Mouse (Mus musculus): Measurements from ENCODE around the gene Bnip3.

- TF ChIP-seq CTCF (IDR thresholded peaks at IDR 0.05; ENCODE audit: control insufficient read depth, insufficient read depth, low read length) = peak; percentile 51
- TF ChIP-seq POLR2A (IDR thresholded peaks at IDR 0.05; ENCODE audit: borderline replicate concordance, control insufficient read depth, low read depth, low read length) = no peak
Measured at GRCm38 (mm10) chr7:138923756-138924425, 14.6 kb upstream of the Bnip3 start.
